Mouse (Mus musculus): ENCODE data around the gene Vmn1r227. TPM values are rescaled to one million over a fixed set of nuclear protein-coding genes. Genes with fewer than 3 reads are reported as not detected.

Gene Vmn1r227
- total RNA-seq (2023) = not detected

DNA sequence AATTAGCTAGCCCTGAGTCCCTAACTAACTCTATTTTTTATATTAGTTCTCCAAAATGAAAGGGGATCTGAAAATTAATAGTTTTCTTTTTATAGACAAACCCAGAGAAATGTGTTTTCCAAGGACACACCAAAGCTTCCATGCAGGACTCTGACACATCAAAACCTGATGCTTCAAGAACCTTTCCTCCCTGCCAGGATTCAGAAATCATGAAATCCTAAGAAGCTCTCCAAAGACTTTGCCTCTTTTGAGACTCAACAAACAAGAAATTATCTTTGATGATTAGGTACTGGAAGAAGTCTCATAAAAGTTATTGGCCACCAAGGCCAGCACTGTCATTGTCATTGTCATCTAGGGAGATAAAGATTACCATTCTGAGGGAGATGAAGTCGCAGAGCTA lies at the start of gene Vmn1r227:
TSS of gene Vmn1r227 (plus strand) at position 301 of the 400 bp plus-strand sequence.

DNA sequence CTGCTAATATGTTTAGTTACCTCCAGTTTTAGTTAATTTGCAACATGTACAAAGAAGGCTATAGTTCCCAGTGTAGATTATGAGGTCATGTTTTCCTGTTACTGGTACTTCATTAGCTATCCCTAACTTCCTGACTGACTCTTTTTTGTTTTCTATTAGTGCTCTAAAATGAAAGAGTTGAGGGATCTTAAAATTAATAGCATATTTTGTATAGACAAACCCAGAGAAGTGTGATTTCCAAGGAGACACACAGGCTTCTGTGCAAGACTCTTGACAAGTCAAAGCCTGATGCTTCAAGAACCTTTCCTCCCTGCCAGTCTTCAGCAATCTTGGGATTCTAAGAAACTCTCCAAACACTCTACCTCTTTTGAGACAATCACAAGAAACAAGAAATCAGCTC lies 47.1 kb upstream of the Vmn1r227 start, which contains the start of gene Vmn1r226:
TSS of gene Vmn1r226 (plus strand) at position 301 of the 400 bp plus-strand sequence.

DNA sequence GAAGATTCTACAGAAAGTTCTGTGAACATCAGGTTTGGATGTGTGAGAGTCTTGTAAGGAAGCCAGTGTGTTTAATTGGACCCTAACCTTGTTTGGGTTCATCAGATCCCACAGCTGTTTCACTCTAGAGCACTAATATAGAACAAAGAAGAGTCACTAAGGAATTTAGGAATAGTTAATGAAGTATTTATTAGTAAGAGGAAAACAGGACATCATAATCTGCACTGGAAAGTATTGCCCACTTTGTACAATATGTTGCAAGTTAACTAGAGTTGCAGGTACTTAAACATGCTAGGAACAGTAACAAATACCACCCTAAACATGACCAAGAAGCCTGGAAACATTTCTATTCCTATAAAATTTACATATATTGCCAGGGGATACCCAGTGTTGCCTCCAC lies 56.4 kb downstream of the Vmn1r227 start, which contains the start of gene Vmn1r228:
TSS of gene Vmn1r228 (minus strand) at position 101 of the 400 bp plus-strand sequence.

Other genes with a start within 250 kb of the Vmn1r227 start
- under 1 TPM in 1 of 2 experiments, not detected in 1; 0.09 TPM for gene Vmn2r108, start 248.5 kb upstream of the Vmn1r227 start, total RNA-seq (2023)
- not detected for gene Vmn1r225, start 231.7 kb upstream of the Vmn1r227 start, total RNA-seq (2023)
- gene Vmn2r109, start 165.1 kb upstream of the Vmn1r227 start, total RNA-seq (2023) = not detected
- gene Vmn2r110, start 133.4 kb upstream of the Vmn1r227 start, total RNA-seq (2023) = not detected
- gene Fpr-rs3, start 105.0 kb upstream of the Vmn1r227 start, total RNA-seq (2023) = not detected
- gene Vmn1r226, start 47.0 kb upstream of the Vmn1r227 start, total RNA-seq (2023) = not detected
- gene Vmn1r228, start 56.3 kb downstream of the Vmn1r227 start, total RNA-seq (2023) = not detected
- under 1 TPM; 0.06 TPM for gene Vmn1r229, start 81.7 kb downstream of the Vmn1r227 start, total RNA-seq (2023)
- not detected for gene Vmn1r230, start 110.6 kb downstream of the Vmn1r227 start, total RNA-seq (2023)
- not detected for gene Vmn1r231, start 175.2 kb downstream of the Vmn1r227 start, total RNA-seq (2023)
- gene Vmn1r232, start 189.9 kb downstream of the Vmn1r227 start, total RNA-seq (2023) = not detected
- gene Ppp2r1a, start 215.5 kb downstream of the Vmn1r227 start, total RNA-seq (2023) = 100 to 1,000 TPM; 277 to 298 TPM